Mouse (Mus musculus) heart, adult 18-20 months (tissue): Measurements from ENCODE around the gene Srgap3. TPM values are rescaled to one million over a fixed set of nuclear protein-coding genes. Genes with fewer than 3 reads are reported as not detected.

ENCODE experiments used
- DNase-seq, 2 experiments: peaks; one replicate each; pipeline ENCODE4 v3.0.0; 2021 to 2022; ENCODE audit warnings: mixed read lengths in 1 of 2
- total RNA-seq, 2 experiments: library from RNA; stranded (reverse); gene quantifications; 2 replicates each; pipeline ENCODE4 v1.2.3; 2021

Gene Srgap3
- total RNA-seq, 2 experiments from 2014 or later: 0.69 to 1.1 TPM

GRCm38 (mm10) chr6:112815604-112816003 is 131.5 kb downstream of the Srgap3 start:
- no peak for DNase-seq

GRCm38 (mm10) chr6:112814525-112815086 is 132.5 kb downstream of the Srgap3 start:
- DNase-seq: no peak

GRCm38 (mm10) chr6:112812884-112813283 is 134.2 kb downstream of the Srgap3 start:
- DNase-seq: no peak

GRCm38 (mm10) chr6:112810521-112810830 is 136.6 kb downstream of the Srgap3 start:
- no peak for DNase-seq

GRCm38 (mm10) chr6:112809658-112810520 is 137.2 kb downstream of the Srgap3 start:
- DNase-seq: no peak

- DNase-seq: no peak
Observed at GRCm38 (mm10) chr6:112808738-112809137, 138.3 kb downstream of the Srgap3 start.

- no peak for DNase-seq
Observed at GRCm38 (mm10) chr6:112801917-112802316, 145.1 kb downstream of the Srgap3 start.

GRCm38 (mm10) chr6:112798378-112798777 is 148.7 kb downstream of the Srgap3 start:
- no peak for DNase-seq

- peak in 1 of 2 experiments; percentile 2 for DNase-seq
Observed at GRCm38 (mm10) chr6:112796607-112797006, 150.5 kb downstream of the Srgap3 start.

GRCm38 (mm10) chr6:112793887-112794286 is 153.2 kb downstream of the Srgap3 start:
- no peak for DNase-seq

GRCm38 (mm10) chr6:112789901-112790300 is 157.2 kb downstream of the Srgap3 start:
- no peak for DNase-seq

GRCm38 (mm10) chr6:112788617-112789016 is 158.4 kb downstream of the Srgap3 start:
- no peak for DNase-seq

- no peak for DNase-seq
Observed at GRCm38 (mm10) chr6:112788174-112788573, 158.9 kb downstream of the Srgap3 start.

GRCm38 (mm10) chr6:112781409-112782093 is 165.5 kb downstream of the Srgap3 start:
- peak; percentile 12 to 20 for DNase-seq

GRCm38 (mm10) chr6:112778211-112778610 is 168.9 kb downstream of the Srgap3 start:
- peak in 1 of 2 experiments; percentile 32 for DNase-seq

GRCm38 (mm10) chr6:112776718-112777117 is 170.3 kb downstream of the Srgap3 start:
- DNase-seq: no peak

GRCm38 (mm10) chr6:112773754-112774153 is 173.3 kb downstream of the Srgap3 start:
- DNase-seq: no peak

GRCm38 (mm10) chr6:112770996-112771395 is 176.1 kb downstream of the Srgap3 start:
- no peak for DNase-seq

- DNase-seq: peak; percentile 23 to 30
Observed at GRCm38 (mm10) chr6:112758541-112758940, 188.5 kb downstream of the Srgap3 start.

GRCm38 (mm10) chr6:112756866-112757265 is 190.2 kb downstream of the Srgap3 start:
- no peak for DNase-seq

- no peak for DNase-seq
Observed at GRCm38 (mm10) chr6:112754994-112755393, 192.1 kb downstream of the Srgap3 start.

GRCm38 (mm10) chr6:112752517-112752916 is 194.5 kb downstream of the Srgap3 start:
- DNase-seq: no peak

- DNase-seq: no peak
Observed at GRCm38 (mm10) chr6:112752007-112752406, 195.1 kb downstream of the Srgap3 start.
